Mouse (Mus musculus): ENCODE results near the gene Fbxw2.
"Not testable (repeated sequence)": the region's sequence is repeated elsewhere in the genome, so short reads cannot be mapped to it uniquely, and the experiment has no call there.

- TF ChIP-seq TBP (conservative IDR thresholded peaks at IDR 0.05; ENCODE audit: low read depth, low read length); E2F4 (IDR thresholded peaks at IDR 0.05; ENCODE audit: insufficient replicate concordance, low read depth, low read length); POLR2A (IDR thresholded peaks at IDR 0.05; ENCODE audit: low read depth, low read length); UBTF (IDR thresholded peaks at IDR 0.05; ENCODE audit: low read depth, low read length); MAFK (IDR thresholded peaks at IDR 0.05; ENCODE audit: insufficient replicate concordance, low read length); CHD1 (IDR thresholded peaks at IDR 0.05; ENCODE audit: low read depth, low read length); SIN3A (IDR thresholded peaks at IDR 0.05; ENCODE audit: low read length); MEF2A (IDR thresholded peaks at IDR 0.05; ENCODE audit: borderline replicate concordance, low read depth, low read length); HCFC1 (IDR thresholded peaks at IDR 0.05; ENCODE audit: low read depth, low read length); EP300 (IDR thresholded peaks at IDR 0.05; ENCODE audit: low read length): not testable (repeated sequence)
- TF ChIP-seq CTCF (conservative IDR thresholded peaks at IDR 0.05 in 1 of 2, IDR thresholded peaks at IDR 0.05 in 1 of 2; ENCODE audit: low read depth in 2 of 2, low read length in 2 of 2) = peak in 1 of 2 experiments; percentile 47; a peak in 2 of 4 replicates
- peak; percentile 59; the same call in 1 of the 2 replicates for TF ChIP-seq MYC (IDR thresholded peaks at IDR 0.05; ENCODE audit: low read depth, low read length)
These were observed 14.0 kb upstream of the Fbxw2 start for GRCm38 (mm10) chr2:34840143-34840542.
